Mouse (Mus musculus) bone marrow, adult 2 months (tissue): ENCODE results near the gene Btbd16. TPM values are rescaled to one million over a fixed set of nuclear protein-coding genes. Genes with fewer than 3 reads are reported as not detected.

ENCODE experiments used
- H3K27ac ChIP-seq: fragments of 200-500 bp; 2 replicates; pipeline ENCODE4 v1.5.1; 2012; ENCODE audit warnings: low read depth, mild to moderate bottlenecking, control low read depth, inconsistent platforms, low read length; ENCODE audit not compliant: control insufficient read depth, poor library complexity, insufficient read depth
- H3K4me1 ChIP-seq: fragments of 200-500 bp; 2 replicates; pipeline ENCODE4 v1.6.1; 2011; ENCODE audit warnings: low read length; ENCODE audit not compliant: control insufficient read depth, insufficient read depth
- H3K4me3 ChIP-seq: fragments of 200-500 bp; replicated peaks from 2 replicates; pipeline ENCODE3; 2011; ENCODE audit warnings: mild to moderate bottlenecking, low read depth, low read length, control low read depth; ENCODE audit not compliant: control insufficient read depth
- CTCF ChIP-seq: fragments of 200-500 bp; IDR thresholded peaks from 2 replicates; pipeline ENCODE4 v1.5.1; 2011; ENCODE audit warnings: low read length, control low read depth; ENCODE audit not compliant: control insufficient read depth, insufficient read depth
- POLR2A ChIP-seq: fragments of 200-500 bp; IDR thresholded peaks from 2 replicates; pipeline ENCODE4 v1.6.1; 2011; ENCODE audit warnings: low read depth, mild to moderate bottlenecking, control low read depth, low read length, borderline replicate concordance; ENCODE audit not compliant: control insufficient read depth
- WGBS: fragments of 180-500 bp; shearing (Covaris S2); methylation state at CpG from one replicate; pipeline ENCODE4 v1.1.7; 2018; 5-methylcytosine and 5-hydroxymethylcytosine counted together
- polyA plus RNA-seq: library from polyadenylated mRNA; stranded (reverse); fragments of >200 nt; gene quantifications from 2 replicates; pipeline ENCODE4 v1.2.4, GENCODE M21; 2011; ENCODE audit warnings: low replicate concordance; ENCODE audit not compliant: missing spikeins, insufficient read depth, insufficient read length

Btbd16 gene
- polyA plus RNA-seq, 1 experiment, result 1.4 TPM

- no peaks in the 10 kb centered on the region; the same call in 1 of the 2 replicates for H3K4me1 ChIP-seq
- WGBS, result 43% methylated on average over 21 of the region's 21 CpGs
- no peak overlapping the region for H3K27ac ChIP-seq
- no peak for TF ChIP-seq CTCF
- no peak for TF ChIP-seq POLR2A
- H3K4me3 ChIP-seq, result no peak overlapping the region
These were observed 60.4 kb downstream of the Btbd16 start for GRCm38 (mm10) chr7:130834299-130834698.

- TF ChIP-seq POLR2A, result no peak
- no peak for TF ChIP-seq CTCF
- 75% methylated on average over 18 of the region's 18 CpGs for WGBS
- no peak overlapping the region for H3K27ac ChIP-seq
- H3K4me3 ChIP-seq, result no peak overlapping the region
- peaks cover 2% of the 10 kb centered on the region; the same call in 1 of the 2 replicates for H3K4me1 ChIP-seq
These were observed 61.3 kb downstream of the Btbd16 start for GRCm38 (mm10) chr7:130834958-130835861.

- Histone ChIP-seq H3K4me1 (peaks cover 2% of the 10 kb centered on the region; the same call in 1 of the 2 replicates), H3K27ac (no peak overlapping the region), H3K4me3 (no peak overlapping the region)
- TF ChIP-seq CTCF (no peak), POLR2A (no peak)
- WGBS, result 90% methylated on average over 9 of the region's 9 CpGs
These were observed 62.2 kb downstream of the Btbd16 start for GRCm38 (mm10) chr7:130836066-130836465.

- peaks cover 2% of the 10 kb centered on the region; the same call in 1 of the 2 replicates for H3K4me1 ChIP-seq
- no peak for TF ChIP-seq POLR2A
- TF ChIP-seq CTCF, result no peak
- no peak overlapping the region for H3K27ac ChIP-seq
- H3K4me3 ChIP-seq, result no peak overlapping the region
- WGBS, result 85% methylated on average over 12 of the region's 12 CpGs
These were observed 64.2 kb downstream of the Btbd16 start for GRCm38 (mm10) chr7:130837941-130838657.

GRCm38 (mm10) chr7:130838658-130839025 is 64.8 kb downstream of the Btbd16 start:
- Histone ChIP-seq H3K27ac (no peak overlapping the region), H3K4me3 (no peak overlapping the region), H3K4me1 (peaks cover 2% of the 10 kb centered on the region; the same call in 1 of the 2 replicates)
- no peak for TF ChIP-seq CTCF
- no peak for TF ChIP-seq POLR2A
- WGBS, result 86% methylated on average over 3 of the region's 3 CpGs

GRCm38 (mm10) chr7:130839380-130840100 is 65.7 kb downstream of the Btbd16 start:
- Histone ChIP-seq H3K27ac (no peak overlapping the region), H3K4me1 (peaks cover 2% of the 10 kb centered on the region; the same call in 1 of the 2 replicates), H3K4me3 (no peak overlapping the region)
- TF ChIP-seq CTCF (no peak), POLR2A (no peak)
- WGBS, result 25% methylated on average over 12 of the region's 12 CpGs

GRCm38 (mm10) chr7:130847164-130847718 is 73.4 kb downstream of the Btbd16 start:
- no peak overlapping the region for H3K4me3 ChIP-seq
- TF ChIP-seq POLR2A (no peak), CTCF (no peak)
- peak overlapping the region; percentile 17 for H3K27ac ChIP-seq
- WGBS, result 35% methylated on average over 17 of the region's 17 CpGs
- peaks cover 2% of the 10 kb centered on the region; the same call in 1 of the 2 replicates for H3K4me1 ChIP-seq
